Mouse (Mus musculus): ENCODE results near the gene CT030661.1. TPM values are rescaled to one million over a fixed set of nuclear protein-coding genes. Genes with fewer than 3 reads are reported as not detected.
"Not testable (repeated sequence)": the region's sequence is repeated elsewhere in the genome, so short reads cannot be mapped to it uniquely, and the experiment has no call there.

CT030661.1 gene
- 6.4 and 7.4 TPM in 2 replicates for polyA plus RNA-seq (2015; fragmentation: Nextera tagmentation; extraction: Ambion mirVana)

DNA sequence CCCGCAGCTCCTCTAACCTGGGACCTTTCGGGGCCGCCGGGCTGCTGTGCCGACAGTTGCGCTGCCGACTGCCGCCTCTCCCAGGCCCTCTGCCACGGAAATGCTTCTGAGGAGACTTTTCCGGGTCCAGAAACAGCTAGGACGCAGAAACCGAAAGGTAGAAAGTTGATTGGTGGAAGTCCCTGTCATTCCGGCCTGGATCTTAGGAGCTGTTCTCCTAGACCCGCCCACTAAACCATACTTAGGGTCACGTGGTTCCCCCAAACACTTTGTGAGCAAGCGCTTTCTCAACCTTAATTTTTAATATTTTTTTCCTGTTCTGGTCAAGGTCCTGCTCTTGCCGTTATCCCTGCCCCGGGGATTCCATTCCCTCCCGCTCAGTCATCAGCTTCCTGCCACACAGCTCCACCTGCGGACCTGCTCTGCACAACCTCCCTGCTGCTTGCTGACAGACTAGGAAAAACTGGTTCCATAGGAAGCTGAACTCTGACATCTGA lies at the start of gene CT030661.1:
Gene CT030661.1 (minus strand): TSS at position 108 of the 497 bp plus-strand sequence.
- WGBS, result under 1% methylated on average over 20 of the region's 20 CpGs
- H3K27me3 ChIP-seq (ENCODE audit: control insufficient read depth, insufficient read depth, low read length); H3K4me1 ChIP-seq (ENCODE audit: control insufficient read depth, insufficient read depth, low read length); H3K36me3 ChIP-seq (ENCODE audit: control insufficient read depth, insufficient read depth); H3K9me3 ChIP-seq (replicated peaks; ENCODE audit: control insufficient read depth, low read length): not testable (repeated sequence)
- Histone ChIP-seq H3K27ac (ENCODE audit: low read length) (peak within 1 kb of the TSS; percentile 81), H3K4me3 (ENCODE audit: low read length) (peak within 1 kb of the TSS; percentile 71), H3K9ac (ENCODE audit: low read length) (peak within 1 kb of the TSS; percentile 80), H3K4me2 (ENCODE audit: low read depth, low read length) (peak within 1 kb of the TSS; percentile 63)
- ATAC-seq (replicated peaks; ENCODE audit: extremely low read depth, insufficient read depth, low FRiP score), result peak; percentile 99

- Histone ChIP-seq H3K9ac (ENCODE audit: low read length) (no peak overlapping the region), H3K36me3 (ENCODE audit: control insufficient read depth, insufficient read depth) (peaks cover 16% of the 10 kb centered on the region), H3K4me3 (ENCODE audit: low read length) (no peak overlapping the region), H3K9me3 (replicated peaks; ENCODE audit: control insufficient read depth, low read length) (peaks cover 6% of the 10 kb centered on the region), H3K4me2 (ENCODE audit: low read depth, low read length) (no peak overlapping the region), H3K4me1 (ENCODE audit: control insufficient read depth, insufficient read depth, low read length) (peaks cover 12% of the 10 kb centered on the region), H3K27me3 (ENCODE audit: control insufficient read depth, insufficient read depth, low read length) (no peaks in the 10 kb centered on the region), H3K27ac (ENCODE audit: low read length) (no peak overlapping the region)
- WGBS, result 94% methylated on average over 3 of the region's 3 CpGs
- ATAC-seq (replicated peaks; ENCODE audit: extremely low read depth, insufficient read depth, low FRiP score), result no peak
These were observed 49.3 kb upstream of the CT030661.1 start for GRCm38 (mm10) chr17:22363895-22364294.

- peaks cover 15% of the 10 kb centered on the region; the same call in 1 of the 2 replicates for H3K36me3 ChIP-seq (ENCODE audit: control insufficient read depth, insufficient read depth)
- H3K4me1 ChIP-seq (ENCODE audit: control insufficient read depth, insufficient read depth, low read length), result peaks cover 12% of the 10 kb centered on the region
- peak within 1 kb of the TSS; percentile 72 for H3K4me2 ChIP-seq (ENCODE audit: low read depth, low read length)
- H3K9ac ChIP-seq (ENCODE audit: low read length), result peak within 1 kb of the TSS; percentile 84
- not testable (repeated sequence) for H3K9me3 ChIP-seq (replicated peaks; ENCODE audit: control insufficient read depth, low read length); H3K27me3 ChIP-seq (ENCODE audit: control insufficient read depth, insufficient read depth, low read length)
- WGBS, result under 1% methylated on average over 28 of the region's 43 CpGs
- peak within 1 kb of the TSS; percentile 87 for H3K27ac ChIP-seq (ENCODE audit: low read length)
- H3K4me3 ChIP-seq (ENCODE audit: low read length), result peak within 1 kb of the TSS; percentile 66
- peak; percentile 98 for ATAC-seq (replicated peaks; ENCODE audit: extremely low read depth, insufficient read depth, low FRiP score)
These were observed 46.6 kb upstream of the CT030661.1 start, which contains the start of the genes Zfp944 and Zfp758 for GRCm38 (mm10) chr17:22361101-22361781. TSS of gene Zfp944 (minus strand) at chr17:22361400. TSS of gene Zfp758 (plus strand) at chr17:22361453.

DNA sequence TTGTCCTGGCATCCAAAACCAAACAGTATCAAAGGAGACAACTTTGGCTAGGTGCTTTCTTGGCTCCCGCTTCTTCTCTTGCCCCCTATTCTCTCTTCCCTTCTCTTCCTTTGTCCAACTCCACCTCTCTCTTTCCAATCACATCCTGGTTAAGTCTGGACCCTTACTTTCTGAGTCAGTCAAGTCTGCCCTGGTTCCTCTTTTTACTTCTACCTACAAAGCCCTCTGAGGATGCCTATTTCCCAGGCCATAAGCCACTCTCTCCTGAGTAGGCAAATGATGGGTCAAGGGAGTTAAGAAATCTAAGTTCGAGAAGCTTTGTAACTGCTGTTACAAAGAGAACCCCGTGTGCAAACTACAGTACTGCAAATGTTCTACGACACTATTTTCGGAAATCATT lies 45.9 kb upstream of the CT030661.1 start:
- H3K4me2 ChIP-seq (ENCODE audit: low read depth, low read length), result peak overlapping the region; percentile 72
- H3K36me3 ChIP-seq (ENCODE audit: control insufficient read depth, insufficient read depth), result peaks cover 15% of the 10 kb centered on the region; the same call in 1 of the 2 replicates
- peaks cover 6% of the 10 kb centered on the region for H3K9me3 ChIP-seq (replicated peaks; ENCODE audit: control insufficient read depth, low read length)
- peak overlapping the region; percentile 75 for H3K9ac ChIP-seq (ENCODE audit: low read length)
- H3K4me3 ChIP-seq (ENCODE audit: low read length), result peak overlapping the region; percentile 66
- H3K27ac ChIP-seq (ENCODE audit: low read length), result no peak overlapping the region
- WGBS, result 20% methylated on average over 5 of the region's 5 CpGs
- H3K4me1 ChIP-seq (ENCODE audit: control insufficient read depth, insufficient read depth, low read length), result peaks cover 12% of the 10 kb centered on the region
- ATAC-seq (replicated peaks; ENCODE audit: extremely low read depth, insufficient read depth, low FRiP score), result no peak
- no peaks in the 10 kb centered on the region for H3K27me3 ChIP-seq (ENCODE audit: control insufficient read depth, insufficient read depth, low read length)

DNA sequence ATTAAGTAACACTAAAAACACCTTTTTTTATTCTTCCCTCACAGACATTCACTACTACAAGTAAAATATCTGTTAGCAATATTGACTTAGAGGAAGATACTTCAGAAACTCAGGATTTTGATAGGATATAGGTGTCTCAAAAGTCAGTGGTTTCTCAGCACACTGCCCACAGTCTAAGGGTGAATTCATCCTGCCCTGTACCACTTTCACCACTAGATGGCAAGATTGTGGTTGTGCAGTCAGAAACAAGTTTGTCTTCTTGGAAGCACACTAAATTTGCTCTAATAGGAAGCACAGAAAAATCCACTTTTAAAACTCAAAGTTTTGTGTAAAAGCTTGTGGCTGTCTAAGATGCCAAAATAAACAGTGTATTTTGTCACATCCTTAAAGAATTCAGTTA lies 38.2 kb upstream of the CT030661.1 start:
- Histone ChIP-seq H3K4me2 (ENCODE audit: low read depth, low read length) (no peak overlapping the region), H3K27ac (ENCODE audit: low read length) (no peak overlapping the region), H3K27me3 (ENCODE audit: control insufficient read depth, insufficient read depth, low read length) (no peaks in the 10 kb centered on the region), H3K9me3 (replicated peaks; ENCODE audit: control insufficient read depth, low read length) (no peaks in the 10 kb centered on the region), H3K4me3 (ENCODE audit: low read length) (no peak overlapping the region), H3K36me3 (ENCODE audit: control insufficient read depth, insufficient read depth) (0 out of 2 replicates have a peak, but pooled peaks cover 7% of the 10 kb centered on the region), H3K4me1 (ENCODE audit: control insufficient read depth, insufficient read depth, low read length) (no peaks in the 10 kb centered on the region), H3K9ac (ENCODE audit: low read length) (no peak overlapping the region)
- no peak for ATAC-seq (replicated peaks; ENCODE audit: extremely low read depth, insufficient read depth, low FRiP score)

GRCm38 (mm10) chr17:22315247-22315646 lies 610 bp upstream of the CT030661.1 start:
- not testable (repeated sequence) for H3K36me3 ChIP-seq (ENCODE audit: control insufficient read depth, insufficient read depth); H3K4me1 ChIP-seq (ENCODE audit: control insufficient read depth, insufficient read depth, low read length); H3K9me3 ChIP-seq (replicated peaks; ENCODE audit: control insufficient read depth, low read length); H3K27me3 ChIP-seq (ENCODE audit: control insufficient read depth, insufficient read depth, low read length)
- peak; percentile 7; the same call in 1 of the 2 replicates for ATAC-seq (replicated peaks; ENCODE audit: extremely low read depth, insufficient read depth, low FRiP score)
- WGBS, result 8% methylated on average over 2 of the region's 2 CpGs
- Histone ChIP-seq H3K9ac (ENCODE audit: low read length) (peak overlapping the region; percentile 80; the same call in 1 of the 2 replicates), H3K4me2 (ENCODE audit: low read depth, low read length) (peak overlapping the region; percentile 62), H3K27ac (ENCODE audit: low read length) (peak overlapping the region; percentile 51; the same call in 1 of the 2 replicates), H3K4me3 (ENCODE audit: low read length) (peak overlapping the region; percentile 71)

GRCm38 (mm10) chr17:22314219-22314618 lies 418 bp downstream of the CT030661.1 start:
- Histone ChIP-seq H3K27ac (ENCODE audit: low read length) (peak overlapping the region; percentile 81), H3K4me2 (ENCODE audit: low read depth, low read length) (peak overlapping the region; percentile 63), H3K4me3 (ENCODE audit: low read length) (peak overlapping the region; percentile 71), H3K9ac (ENCODE audit: low read length) (peak overlapping the region; percentile 80)
- H3K4me1 ChIP-seq (ENCODE audit: control insufficient read depth, insufficient read depth, low read length); H3K9me3 ChIP-seq (replicated peaks; ENCODE audit: control insufficient read depth, low read length); H3K36me3 ChIP-seq (ENCODE audit: control insufficient read depth, insufficient read depth); H3K27me3 ChIP-seq (ENCODE audit: control insufficient read depth, insufficient read depth, low read length): not testable (repeated sequence)
- ATAC-seq (replicated peaks; ENCODE audit: extremely low read depth, insufficient read depth, low FRiP score), result peak; percentile 35; the same call in 1 of the 2 replicates
- 2% methylated on average over 3 of the region's 3 CpGs for WGBS

Other genes starting within 250 kb of the CT030661.1 start
- 2.3 and 2.7 TPM in 2 replicates for gene Zfp947, start 148.6 kb downstream of the CT030661.1 start, polyA plus RNA-seq (2015; fragmentation: Nextera tagmentation; extraction: Ambion mirVana)
- 1.7 TPM in 2 replicates for gene Zfp994, start 89.2 kb downstream of the CT030661.1 start, polyA plus RNA-seq (2015; fragmentation: Nextera tagmentation; extraction: Ambion mirVana)
- 8.5 TPM in 2 replicates for gene Zfp944, start 46.6 kb upstream of the CT030661.1 start, polyA plus RNA-seq (2015; fragmentation: Nextera tagmentation; extraction: Ambion mirVana)
- 6.5 and 7.9 TPM in 2 replicates for gene Zfp758, start 46.6 kb upstream of the CT030661.1 start, polyA plus RNA-seq (2015; fragmentation: Nextera tagmentation; extraction: Ambion mirVana)
- gene Zfp946, start 109.4 kb upstream of the CT030661.1 start, polyA plus RNA-seq (2015; fragmentation: Nextera tagmentation; extraction: Ambion mirVana), result 6.3 and 7.4 TPM in 2 replicates

Data from heart, embryonic 16.5 days (tissue).